Mouse (Mus musculus): Measurements from ENCODE around the gene Gm904. TPM values are rescaled to one million over a fixed set of nuclear protein-coding genes. Genes with fewer than 3 reads are reported as not detected.
"Not testable (repeated sequence)": the region's sequence is repeated elsewhere in the genome, so short reads cannot be mapped to it uniquely, and the experiment has no call there.

Gene Gm904
- polyA plus RNA-seq (2014; fragmentation: Nextera tagmentation; extraction: Ambion mirVana), result not detected in 2 replicates

DNA sequence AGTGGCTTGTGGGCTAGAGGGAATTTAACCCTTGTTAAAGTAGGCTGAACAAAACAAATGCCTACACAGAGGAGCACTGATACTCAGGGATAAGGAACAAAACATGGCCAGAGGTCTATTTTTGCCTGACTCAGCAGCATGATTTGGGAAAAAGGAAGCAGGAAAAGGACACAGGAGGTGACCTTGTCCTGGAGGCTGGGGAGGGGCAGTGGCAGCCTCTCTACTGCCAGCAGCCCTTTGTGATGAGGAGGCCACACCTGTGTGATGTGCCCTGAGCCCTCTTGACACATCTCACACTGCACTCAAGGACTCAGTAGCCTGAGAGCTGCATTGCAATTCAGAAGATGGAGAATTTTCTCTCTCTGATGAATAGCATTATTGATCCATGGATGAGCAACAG lies at the start of gene Gm904:
Gene Gm904, plus strand, starts transcription at position 301 of the 400 bp plus-strand sequence.
- not testable (repeated sequence) for H3K27ac ChIP-seq (ENCODE audit: low read length); H3K27me3 ChIP-seq (ENCODE audit: control insufficient read depth, insufficient read depth, low read length); H3K9ac ChIP-seq (replicated peaks; ENCODE audit: low read depth, low read length); H3K9me3 ChIP-seq (ENCODE audit: control insufficient read depth, low read depth, low read length); H3K36me3 ChIP-seq (ENCODE audit: control insufficient read depth, insufficient read depth, low read length); ATAC-seq (ENCODE audit: insufficient number of reproducible peaks, insufficient read depth, low FRiP score, low read depth); H3K4me2 ChIP-seq (replicated peaks; ENCODE audit: low read depth, low read length); H3K4me1 ChIP-seq (ENCODE audit: control insufficient read depth, insufficient read depth, low read length); H3K4me3 ChIP-seq (ENCODE audit: low read depth, low read length)

DNA sequence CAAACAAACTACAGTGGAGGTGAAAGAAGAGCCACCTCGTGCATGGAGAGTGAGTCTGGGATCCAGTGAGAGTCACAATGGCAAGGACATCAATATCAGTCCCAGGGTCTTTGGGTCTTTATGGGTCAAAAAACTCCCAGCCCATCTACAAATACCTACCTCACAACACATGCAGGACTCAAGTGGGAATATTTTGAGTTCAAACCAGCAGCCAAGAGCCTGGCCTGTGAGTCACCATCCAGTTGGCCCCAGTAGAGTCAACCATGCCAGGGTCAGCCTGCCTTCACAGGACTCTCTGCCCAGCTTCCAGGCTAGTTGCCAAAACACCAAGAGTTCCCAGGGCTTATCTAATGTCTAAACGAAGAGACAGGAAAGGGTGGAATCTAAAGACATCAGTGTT lies 5.7 kb downstream of the Gm904 start:
- 77% methylated on average over 2 of the region's 2 CpGs for WGBS
- ATAC-seq (ENCODE audit: insufficient number of reproducible peaks, insufficient read depth, low FRiP score, low read depth); H3K36me3 ChIP-seq (ENCODE audit: control insufficient read depth, insufficient read depth, low read length); H3K4me1 ChIP-seq (ENCODE audit: control insufficient read depth, insufficient read depth, low read length); H3K9ac ChIP-seq (replicated peaks; ENCODE audit: low read depth, low read length); H3K9me3 ChIP-seq (ENCODE audit: control insufficient read depth, low read depth, low read length); H3K4me3 ChIP-seq (ENCODE audit: low read depth, low read length); H3K4me2 ChIP-seq (replicated peaks; ENCODE audit: low read depth, low read length); H3K27ac ChIP-seq (ENCODE audit: low read length); H3K27me3 ChIP-seq (ENCODE audit: control insufficient read depth, insufficient read depth, low read length): not testable (repeated sequence)

Small RNA genes within 50 kb of the gene (microRNA-seq; reads per million reads assigned to microRNA genes)
- not detected for gene Gm23952
- gene Mir683-2, result not detected

Other genes starting within 250 kb of the Gm904 start
- 27.7 and 35.4 TPM in 2 replicates for gene Fbxw17, start 225.4 kb upstream of the Gm904 start, polyA plus RNA-seq (2014; fragmentation: Nextera tagmentation; extraction: Ambion mirVana)
- not detected in 2 replicates for gene Gm47429, start 199.3 kb upstream of the Gm904 start, polyA plus RNA-seq (2014; fragmentation: Nextera tagmentation; extraction: Ambion mirVana)
- gene Nutm2, start 175.9 kb upstream of the Gm904 start, polyA plus RNA-seq (2014; fragmentation: Nextera tagmentation; extraction: Ambion mirVana), result not detected in 2 replicates
- not detected in 2 replicates for gene Gm8765, start 55.1 kb downstream of the Gm904 start, polyA plus RNA-seq (2014; fragmentation: Nextera tagmentation; extraction: Ambion mirVana)

All from stomach, embryonic 14.5 days (tissue).